Mouse (Mus musculus) neural tube, embryonic 12.5 days (tissue): ENCODE measurements around the gene D16Ertd472e. TPM values are rescaled to one million over a fixed set of nuclear protein-coding genes. Genes with fewer than 3 reads are reported as not detected.

Experiments used
- ATAC-seq: fragments of 200-750 bp; cut with Nextera tagmentation; 2 replicates; pipeline ENCODE4 v1.8.0; 2017; ENCODE audit warnings: low read depth, mild to moderate bottlenecking, moderate TSS enrichment, moderate library complexity; ENCODE audit not compliant: low FRiP score
- H3K27ac ChIP-seq: fragments of 300-500 bp; sonication (generic); 2 replicates; pipeline ENCODE4 v1.5.1; 2016
- H3K27me3 ChIP-seq: fragments of 300-500 bp; sonication (generic); replicated peaks from 2 replicates; pipeline ENCODE4 v1.6.1; 2016; ENCODE audit warnings: mild to moderate bottlenecking
- H3K36me3 ChIP-seq: fragments of 300-500 bp; sonication (generic); 2 replicates; pipeline ENCODE4 v1.6.1; 2016; ENCODE audit warnings: mild to moderate bottlenecking
- H3K4me1 ChIP-seq: fragments of 300-500 bp; sonication (generic); 2 replicates; pipeline ENCODE4 v1.6.1; 2016
- H3K4me2 ChIP-seq: fragments of 300-500 bp; sonication (generic); replicated peaks from 2 replicates; pipeline ENCODE4 v1.6.1; 2016; ENCODE audit warnings: mild to moderate bottlenecking
- H3K4me3 ChIP-seq: fragments of 300-500 bp; sonication (generic); 2 replicates; pipeline ENCODE4 v1.5.1; 2016
- H3K9ac ChIP-seq: fragments of 300-500 bp; sonication (generic); 2 replicates; pipeline ENCODE4 v1.6.1; 2016; ENCODE audit warnings: mild to moderate bottlenecking
- H3K9me3 ChIP-seq: fragments of 300-500 bp; sonication (generic); 2 replicates; pipeline ENCODE4 v1.6.1; 2016; ENCODE audit warnings: mild to moderate bottlenecking
- WGBS: fragments of 180-500 bp; shearing (Covaris S2); methylation state at CpG from one replicate; pipeline ENCODE4 v1.1.7; 2016; 5-methylcytosine and 5-hydroxymethylcytosine counted together
- polyA plus RNA-seq: library from polyadenylated mRNA; unstranded; fragments of >200 nt; fragmentation: Nextera tagmentation; extraction: Ambion mirVana; gene quantifications from 2 replicates; pipeline ENCODE4 v1.2.1, GENCODE M21; 2016

The D16Ertd472e gene
- 13.5 and 14.5 TPM in 2 replicates for polyA plus RNA-seq

DNA sequence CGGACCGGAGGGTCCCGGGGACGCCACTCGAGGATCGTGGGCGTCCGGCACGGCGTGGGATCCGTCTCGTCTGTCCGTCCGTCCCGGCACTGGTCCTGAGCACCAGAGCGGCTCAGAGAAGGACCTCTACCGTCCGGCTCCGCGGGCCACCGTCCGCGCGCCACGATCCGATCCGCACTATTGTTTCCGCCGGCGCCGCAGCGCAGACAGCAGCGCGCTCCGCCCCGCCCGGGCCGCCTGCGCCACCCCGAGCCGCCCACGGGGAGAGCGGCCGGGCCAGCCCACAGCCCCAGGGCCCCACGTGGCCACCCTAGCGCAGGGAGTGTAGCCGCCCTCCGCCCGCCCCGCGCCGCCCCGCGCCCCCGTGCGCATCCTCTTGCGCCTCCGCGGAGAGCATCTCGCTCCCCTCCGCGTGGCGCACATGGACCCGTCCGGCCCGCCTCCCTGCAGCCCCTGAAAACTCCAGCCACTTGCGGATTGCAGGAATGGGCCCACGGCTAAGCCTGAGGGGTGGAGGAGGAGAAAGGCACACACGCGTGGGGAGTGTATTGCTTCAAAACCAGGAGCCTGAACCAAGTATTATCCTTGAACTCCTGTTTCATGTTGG, at the start of gene D16Ertd472e:
Gene D16Ertd472e (minus strand): TSS at position 231 of the 607 bp plus-strand sequence.
- WGBS: under 1% methylated on average over 66 of the region's 70 CpGs
- ATAC-seq: peak; percentile 99
- H3K4me3 ChIP-seq: peak within 1 kb of the TSS; percentile 70

DNA sequence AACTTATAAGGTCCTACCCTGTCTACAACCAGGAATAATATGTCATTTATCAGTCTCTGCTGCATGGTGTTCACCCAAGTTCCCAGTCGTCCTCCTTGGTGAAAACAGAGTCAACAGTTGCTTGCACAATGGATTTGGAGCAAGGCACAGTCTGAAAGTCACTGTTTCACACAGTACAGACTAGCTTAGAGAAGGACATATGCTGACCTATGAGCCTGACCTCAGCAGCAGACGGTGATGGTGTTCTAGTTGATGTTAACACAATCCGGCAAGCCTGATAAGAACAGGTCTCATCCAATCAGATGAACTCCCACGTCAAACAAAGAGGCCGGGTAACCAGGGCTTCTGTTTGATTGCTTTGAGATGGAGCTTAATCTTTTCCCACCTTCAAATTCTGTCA, 46.2 kb upstream of the D16Ertd472e start:
- H3K36me3 ChIP-seq: no peaks in the 10 kb centered on the region
- no peak overlapping the region for H3K9ac ChIP-seq
- 83% methylated on average over 5 of the region's 5 CpGs for WGBS
- H3K4me2 ChIP-seq: no peak overlapping the region
- ATAC-seq: no peak
- no peaks in the 10 kb centered on the region for H3K27me3 ChIP-seq
- H3K27ac ChIP-seq: no peak overlapping the region
- H3K4me3 ChIP-seq: no peak overlapping the region
- no peaks in the 10 kb centered on the region for H3K4me1 ChIP-seq
- no peaks in the 10 kb centered on the region for H3K9me3 ChIP-seq

More for the DNA sequence above, at the start of gene D16Ertd472e:
- no peaks in the 10 kb centered on the region for H3K27me3 ChIP-seq
- peak within 1 kb of the TSS; percentile 71 for H3K4me2 ChIP-seq
- 0 out of 2 replicates have a peak, but pooled peaks cover 3% of the 10 kb centered on the region for H3K36me3 ChIP-seq
- H3K9ac ChIP-seq: peak within 1 kb of the TSS; percentile 81
- no peaks in the 10 kb centered on the region for H3K9me3 ChIP-seq
- peaks cover 20% of the 10 kb centered on the region for H3K4me1 ChIP-seq
- H3K27ac ChIP-seq: peak within 1 kb of the TSS; percentile 53; the same call in 1 of the 2 replicates

DNA sequence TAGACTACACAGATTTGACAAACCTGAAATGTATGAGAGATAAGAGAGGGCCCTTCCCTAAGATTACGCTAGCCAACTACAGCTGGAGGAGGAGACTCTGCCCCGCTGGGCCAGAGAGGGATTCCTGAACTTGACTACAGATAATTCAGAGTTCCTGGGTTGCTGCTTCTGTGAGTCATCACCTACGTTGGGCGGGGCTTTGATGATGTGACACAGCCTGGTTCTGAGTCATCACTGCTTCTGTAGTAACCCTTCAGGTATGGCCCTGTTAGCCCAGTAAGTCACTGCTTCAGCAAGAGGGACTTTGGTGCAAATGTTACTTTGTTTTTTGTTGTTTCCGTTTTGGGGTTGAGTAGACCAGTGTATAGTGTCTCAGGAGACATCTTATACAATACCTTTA, 42.9 kb upstream of the D16Ertd472e start:
- WGBS: 93% methylated on average over 5 of the region's 5 CpGs
- no peak overlapping the region for H3K9ac ChIP-seq
- ATAC-seq: no peak
- H3K9me3 ChIP-seq: no peaks in the 10 kb centered on the region
- no peaks in the 10 kb centered on the region for H3K4me1 ChIP-seq
- no peak overlapping the region for H3K4me3 ChIP-seq
- H3K27me3 ChIP-seq: no peaks in the 10 kb centered on the region
- no peak overlapping the region for H3K27ac ChIP-seq
- H3K36me3 ChIP-seq: no peaks in the 10 kb centered on the region
- no peak overlapping the region for H3K4me2 ChIP-seq

DNA sequence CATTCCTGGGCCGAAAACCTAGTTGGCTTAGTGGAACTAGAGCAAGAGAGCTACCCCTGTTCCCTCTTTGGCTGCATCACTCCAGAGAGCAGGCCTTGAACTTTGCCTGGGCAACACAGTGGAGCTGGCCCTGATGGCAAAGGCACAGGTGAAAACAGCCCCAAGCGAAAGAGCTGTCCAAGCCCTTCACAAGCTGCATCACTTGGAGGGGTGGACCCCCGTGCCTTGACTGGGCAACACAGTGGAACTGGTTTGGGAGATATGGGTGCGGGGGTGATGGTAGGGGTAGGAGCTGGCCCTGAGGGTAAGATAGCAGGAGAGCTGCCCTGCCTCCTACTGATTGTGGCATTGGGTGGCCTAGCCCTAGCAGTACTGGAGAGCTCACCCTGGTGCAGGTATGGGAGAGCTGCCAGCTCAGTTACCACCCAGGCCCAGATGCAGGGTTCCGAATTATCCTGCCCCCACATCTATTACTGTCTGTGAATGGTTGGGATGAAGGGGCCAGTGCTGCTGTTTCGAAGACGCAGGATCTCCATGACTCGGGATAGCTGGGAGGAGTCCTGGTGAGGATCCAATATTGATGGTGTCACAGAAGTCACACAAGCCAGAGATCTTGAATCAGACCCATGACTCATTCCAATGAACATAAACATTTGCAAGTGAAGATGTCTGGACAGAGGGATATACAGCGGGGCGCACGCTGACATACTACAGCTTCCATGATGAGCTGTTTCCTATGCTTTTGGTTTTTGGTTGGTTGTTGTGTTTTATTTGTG, 41.4 kb upstream of the D16Ertd472e start:
- no peak overlapping the region for H3K4me2 ChIP-seq
- no peak overlapping the region for H3K27ac ChIP-seq
- no peaks in the 10 kb centered on the region for H3K36me3 ChIP-seq
- H3K4me3 ChIP-seq: no peak overlapping the region
- 94% methylated on average over 11 of the region's 11 CpGs for WGBS
- no peaks in the 10 kb centered on the region for H3K27me3 ChIP-seq
- H3K4me1 ChIP-seq: no peaks in the 10 kb centered on the region
- ATAC-seq: peak; percentile 25; the same call in 1 of the 2 replicates
- no peaks in the 10 kb centered on the region for H3K9me3 ChIP-seq
- H3K9ac ChIP-seq: no peak overlapping the region

DNA sequence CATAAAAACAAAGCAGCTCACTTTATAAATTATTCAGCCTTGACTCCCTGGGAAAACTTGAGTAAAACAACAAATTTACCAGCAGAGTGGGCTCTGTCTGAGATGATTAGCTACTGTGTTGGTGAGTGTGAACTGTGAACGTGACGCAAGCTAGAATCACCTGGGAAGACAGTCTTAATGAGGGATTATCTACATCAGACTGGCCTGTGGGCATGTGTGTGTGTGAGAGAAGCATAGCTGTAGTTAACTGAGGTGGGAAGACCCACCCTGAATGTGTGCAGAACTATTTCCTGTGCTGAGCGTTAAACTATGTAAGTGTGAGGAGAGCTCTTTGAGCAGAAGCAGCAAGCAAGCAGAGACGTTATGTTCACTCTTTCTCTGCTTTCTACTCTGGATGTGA, 29.7 kb upstream of the D16Ertd472e start:
- Histone ChIP-seq H3K36me3 (no peaks in the 10 kb centered on the region), H3K4me1 (no peaks in the 10 kb centered on the region), H3K4me3 (no peak overlapping the region), H3K4me2 (no peak overlapping the region), H3K27me3 (no peaks in the 10 kb centered on the region), H3K9ac (no peak overlapping the region), H3K27ac (no peak overlapping the region), H3K9me3 (peaks cover 4% of the 10 kb centered on the region; the same call in 1 of the 2 replicates)
- ATAC-seq: no peak
- WGBS: 66% methylated on average over 4 of the region's 4 CpGs

DNA sequence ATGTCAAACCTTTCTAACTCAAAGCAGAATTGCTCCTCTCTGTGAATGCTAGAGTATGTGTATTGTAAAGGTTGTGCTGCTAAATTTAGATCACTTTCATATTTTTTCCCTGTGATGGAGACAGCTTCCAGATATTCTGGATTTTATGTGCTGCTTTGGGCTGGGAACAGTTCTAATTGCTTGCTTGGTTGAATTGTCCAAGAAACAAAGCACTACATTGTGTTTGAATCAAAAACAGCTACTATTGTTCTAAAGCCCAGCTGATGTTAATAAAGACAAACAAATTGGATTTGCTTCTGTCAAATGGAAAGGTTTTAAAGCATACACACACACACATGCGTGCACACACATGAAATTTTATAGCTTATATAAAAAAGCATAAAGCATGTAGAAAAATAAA, 22.4 kb upstream of the D16Ertd472e start:
- Histone ChIP-seq H3K27ac (no peak overlapping the region), H3K4me1 (no peaks in the 10 kb centered on the region), H3K27me3 (no peaks in the 10 kb centered on the region), H3K36me3 (no peaks in the 10 kb centered on the region), H3K4me3 (no peak overlapping the region), H3K4me2 (no peak overlapping the region), H3K9me3 (peaks cover 4% of the 10 kb centered on the region; the same call in 1 of the 2 replicates), H3K9ac (no peak overlapping the region)
- ATAC-seq: no peak
- 88% methylated on average over 1 of the region's 1 CpGs for WGBS

DNA sequence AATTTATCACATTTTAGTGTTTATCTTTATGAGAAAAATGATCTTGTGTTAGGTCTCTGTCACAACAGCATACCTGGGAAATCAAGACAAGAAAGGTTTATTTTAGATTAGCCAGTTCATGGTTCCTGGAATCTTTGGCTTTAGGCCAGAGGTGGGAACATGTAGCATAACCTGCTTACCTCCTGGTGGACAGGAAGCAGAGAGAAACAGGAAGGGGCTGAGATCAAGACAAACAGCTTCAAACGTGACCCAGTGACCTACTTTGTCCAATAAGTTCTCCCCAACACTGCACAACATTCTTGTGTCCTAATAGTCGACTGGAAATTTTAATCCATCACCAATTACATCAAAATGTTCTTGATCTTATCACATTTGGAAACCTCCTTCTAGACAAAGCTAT, 19.9 kb upstream of the D16Ertd472e start:
- H3K27ac ChIP-seq: no peak overlapping the region
- WGBS: 63% methylated on average over 2 of the region's 2 CpGs
- no peak overlapping the region for H3K4me3 ChIP-seq
- H3K36me3 ChIP-seq: no peaks in the 10 kb centered on the region
- H3K9ac ChIP-seq: no peak overlapping the region
- H3K4me2 ChIP-seq: no peak overlapping the region
- H3K4me1 ChIP-seq: no peaks in the 10 kb centered on the region
- no peak for ATAC-seq
- no peaks in the 10 kb centered on the region for H3K27me3 ChIP-seq
- no peaks in the 10 kb centered on the region for H3K9me3 ChIP-seq

DNA sequence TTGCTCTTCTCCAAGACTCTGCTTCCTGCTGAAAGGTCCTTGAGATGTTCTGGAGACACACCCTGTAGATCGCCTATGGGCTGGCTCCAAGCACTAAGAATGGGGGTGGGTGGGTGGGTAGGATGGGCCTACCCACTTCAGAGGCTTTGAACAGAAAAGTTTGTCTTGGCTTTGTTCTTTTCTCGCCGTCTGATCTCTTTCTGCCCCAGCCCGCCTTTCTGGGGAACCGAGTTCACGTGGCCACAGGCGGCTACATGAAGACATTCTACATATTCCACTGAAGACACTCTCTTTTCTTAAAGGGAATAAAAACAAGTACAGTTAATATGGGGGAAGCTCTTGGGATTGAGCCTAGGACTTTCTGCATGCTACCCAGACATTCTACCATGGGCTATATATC, 19.3 kb upstream of the D16Ertd472e start:
- H3K27me3 ChIP-seq: no peaks in the 10 kb centered on the region
- H3K36me3 ChIP-seq: no peaks in the 10 kb centered on the region
- H3K4me2 ChIP-seq: no peak overlapping the region
- no peak overlapping the region for H3K27ac ChIP-seq
- ATAC-seq: no peak
- no peak overlapping the region for H3K4me3 ChIP-seq
- no peak overlapping the region for H3K9ac ChIP-seq
- WGBS: 88% methylated on average over 7 of the region's 7 CpGs
- H3K9me3 ChIP-seq: no peaks in the 10 kb centered on the region
- H3K4me1 ChIP-seq: no peaks in the 10 kb centered on the region

DNA sequence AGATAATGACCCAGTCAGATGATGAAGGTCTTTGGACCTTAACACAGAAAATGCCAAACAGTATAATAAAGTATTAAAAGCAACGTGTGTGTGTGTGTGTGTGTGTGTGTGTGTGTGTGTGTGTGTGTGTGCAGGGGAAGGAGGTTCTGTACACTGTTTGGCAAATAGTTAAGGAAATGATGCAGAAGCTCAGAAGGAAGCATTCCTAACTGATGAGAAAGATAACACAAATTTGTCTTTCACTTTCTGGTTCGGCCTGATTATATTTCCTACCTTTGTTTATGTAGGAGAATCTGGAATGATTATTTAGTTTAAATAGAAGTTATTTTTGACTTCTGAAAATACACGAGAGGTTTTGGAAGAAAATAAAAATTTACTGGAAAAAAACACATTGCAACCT, 17.6 kb upstream of the D16Ertd472e start:
- no peak overlapping the region for H3K9ac ChIP-seq
- ATAC-seq: no peak
- H3K4me3 ChIP-seq: no peak overlapping the region
- no peaks in the 10 kb centered on the region for H3K9me3 ChIP-seq
- H3K4me1 ChIP-seq: no peaks in the 10 kb centered on the region
- 85% methylated on average over 3 of the region's 3 CpGs for WGBS
- no peaks in the 10 kb centered on the region for H3K36me3 ChIP-seq
- no peak overlapping the region for H3K27ac ChIP-seq
- no peak overlapping the region for H3K4me2 ChIP-seq
- no peaks in the 10 kb centered on the region for H3K27me3 ChIP-seq

DNA sequence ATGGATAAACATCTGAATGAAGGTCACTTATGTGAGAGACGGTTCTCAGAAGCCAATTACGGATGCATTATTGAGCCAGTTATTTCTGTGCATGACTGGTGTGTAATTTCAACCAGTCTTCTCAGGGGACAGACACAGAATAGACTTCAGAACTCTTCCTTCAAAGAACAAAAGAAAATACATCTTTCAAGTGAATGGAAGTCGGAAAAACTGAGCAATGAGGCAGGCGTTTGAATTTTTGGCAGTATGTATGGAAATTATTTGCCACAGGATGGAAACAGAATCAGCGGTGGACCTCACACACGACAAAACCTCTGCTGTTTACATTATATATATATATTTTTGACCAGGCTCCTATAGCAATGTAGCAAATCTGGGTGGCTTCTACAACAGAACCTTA, 14.6 kb upstream of the D16Ertd472e start:
- Histone ChIP-seq H3K27me3 (no peaks in the 10 kb centered on the region), H3K4me2 (no peak overlapping the region), H3K4me3 (no peak overlapping the region), H3K9me3 (no peaks in the 10 kb centered on the region), H3K27ac (no peak overlapping the region), H3K4me1 (no peaks in the 10 kb centered on the region), H3K36me3 (no peaks in the 10 kb centered on the region), H3K9ac (no peak overlapping the region)
- ATAC-seq: no peak
- 89% methylated on average over 6 of the region's 6 CpGs for WGBS

DNA sequence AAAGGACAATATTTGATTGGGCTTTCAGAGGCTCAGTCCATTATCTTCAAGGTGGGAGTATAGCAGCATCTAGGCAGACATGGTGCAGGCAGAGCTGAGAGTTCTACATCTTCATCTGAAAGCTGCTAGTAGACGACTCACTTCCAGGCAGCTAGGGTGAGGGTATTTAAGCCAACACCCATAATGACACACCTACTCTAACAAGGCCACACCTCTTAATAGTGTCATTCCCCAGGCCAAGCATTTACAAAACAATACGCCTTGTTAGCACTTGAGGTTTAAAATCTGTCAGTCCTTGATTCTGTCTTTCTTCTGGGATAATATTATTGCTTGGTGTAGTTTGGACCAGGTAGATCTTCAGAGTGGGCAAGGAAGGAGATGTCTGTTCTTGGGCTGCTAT, 12.3 kb upstream of the D16Ertd472e start:
- Histone ChIP-seq H3K4me2 (no peak overlapping the region), H3K9me3 (no peaks in the 10 kb centered on the region), H3K27ac (no peak overlapping the region), H3K36me3 (no peaks in the 10 kb centered on the region), H3K9ac (no peak overlapping the region), H3K4me3 (no peak overlapping the region), H3K4me1 (no peaks in the 10 kb centered on the region), H3K27me3 (no peaks in the 10 kb centered on the region)
- ATAC-seq: no peak
- WGBS: 74% methylated on average over 2 of the region's 2 CpGs

DNA sequence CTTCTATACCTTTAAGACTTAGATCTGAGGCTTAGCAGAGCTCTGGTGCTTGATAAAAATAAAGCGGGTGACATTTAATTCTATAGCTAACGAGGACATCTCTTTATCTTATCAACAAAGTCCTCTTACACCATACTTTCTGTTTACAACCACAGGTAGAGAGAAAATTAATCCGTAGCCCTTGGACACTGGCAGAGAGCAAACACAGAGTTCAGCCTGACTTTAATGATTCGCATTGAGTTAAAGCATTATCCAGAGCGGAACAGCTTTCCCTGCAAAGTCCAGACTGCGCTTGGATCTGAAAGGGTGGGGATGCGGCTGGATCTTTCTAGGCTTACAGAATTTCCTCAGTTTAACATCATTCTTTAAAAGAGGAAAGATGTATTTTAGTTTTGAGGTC, 10.1 kb upstream of the D16Ertd472e start:
- Histone ChIP-seq H3K4me1 (no peaks in the 10 kb centered on the region), H3K4me2 (no peak overlapping the region), H3K27ac (no peak overlapping the region), H3K9me3 (no peaks in the 10 kb centered on the region), H3K27me3 (no peaks in the 10 kb centered on the region), H3K36me3 (no peaks in the 10 kb centered on the region), H3K9ac (no peak overlapping the region), H3K4me3 (no peak overlapping the region)
- no peak for ATAC-seq
- 92% methylated on average over 7 of the region's 7 CpGs for WGBS
